Mouse (Mus musculus): ENCODE measurements around the gene Mylk4. TPM values are rescaled to one million over a fixed set of nuclear protein-coding genes. Genes with fewer than 3 reads are reported as not detected.
A peak's percentile ranks its signal among the peaks of the same experiment; 100 is the strongest.

The Mylk4 gene
- total and polyA plus RNA-seq, 2 experiments from 2014 or later: 0.31 TPM; not detected in 1

DNA sequence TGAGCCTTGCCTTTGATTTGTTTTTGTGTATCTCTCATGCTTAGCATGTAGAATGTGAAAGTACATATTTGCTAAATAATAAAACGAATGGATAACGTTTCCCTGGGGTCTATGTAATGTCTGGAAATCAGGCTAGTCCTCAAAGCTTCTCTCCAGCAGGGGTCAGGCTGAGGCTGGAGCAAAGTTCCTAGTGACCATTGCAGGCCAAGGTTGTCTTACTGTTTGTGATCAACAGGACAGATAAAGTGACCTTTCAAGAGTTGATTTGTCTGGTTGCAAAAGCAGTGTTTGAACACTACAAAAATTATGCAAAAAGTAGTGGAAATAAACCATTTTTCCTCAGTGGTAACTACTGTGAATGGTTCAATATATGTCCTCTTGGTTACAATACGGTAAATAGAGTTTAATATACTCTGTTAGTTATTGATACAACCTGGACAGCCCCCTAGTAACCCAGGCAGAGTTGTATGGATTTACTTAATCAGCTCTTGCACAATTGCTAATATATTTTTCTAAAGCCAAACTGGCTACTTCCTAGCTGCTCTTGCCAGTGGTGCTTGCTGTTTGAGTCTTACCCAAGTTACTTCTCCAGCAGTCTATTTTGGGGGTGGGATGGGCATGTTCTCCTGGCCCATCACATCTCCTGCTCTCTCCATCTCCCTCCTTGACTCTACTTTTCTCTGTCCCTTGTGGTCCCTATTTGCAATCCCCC lies 43.5 kb upstream of the Mylk4 start:
- no peak overlapping the region for H3K27ac ChIP-seq (ENCODE audit: low read depth, low read length)
- WGBS: 84% methylated on average over 3 of the region's 3 CpGs
- H3K9me3 ChIP-seq (ENCODE audit: low read length): no peaks in the 10 kb centered on the region
- H3K36me3 ChIP-seq (ENCODE audit: insufficient read depth, low read length): 0 out of 2 replicates have a peak, but pooled peaks cover 7% of the 10 kb centered on the region
- no peak overlapping the region for H3K9ac ChIP-seq (replicated peaks; ENCODE audit: low read length, poor library complexity, severe bottlenecking)
- no peaks in the 10 kb centered on the region; the same call in 1 of the 2 replicates for H3K4me1 ChIP-seq (ENCODE audit: insufficient read depth, low read length)
- peak; percentile 49 for TF ChIP-seq CTCF (IDR thresholded peaks at IDR 0.05)
- no peak for DNase-seq (ENCODE audit: low spot score)
- no peak overlapping the region for H3K4me2 ChIP-seq (ENCODE audit: low read depth, low read length, poor library complexity, severe bottlenecking)
- H3K27me3 ChIP-seq (ENCODE audit: insufficient read depth, low read length): no peaks in the 10 kb centered on the region
- no peak overlapping the region for H3K4me3 ChIP-seq (ENCODE audit: low read depth, low read length)
- ATAC-seq (ENCODE audit: low FRiP score): no peak

DNA sequence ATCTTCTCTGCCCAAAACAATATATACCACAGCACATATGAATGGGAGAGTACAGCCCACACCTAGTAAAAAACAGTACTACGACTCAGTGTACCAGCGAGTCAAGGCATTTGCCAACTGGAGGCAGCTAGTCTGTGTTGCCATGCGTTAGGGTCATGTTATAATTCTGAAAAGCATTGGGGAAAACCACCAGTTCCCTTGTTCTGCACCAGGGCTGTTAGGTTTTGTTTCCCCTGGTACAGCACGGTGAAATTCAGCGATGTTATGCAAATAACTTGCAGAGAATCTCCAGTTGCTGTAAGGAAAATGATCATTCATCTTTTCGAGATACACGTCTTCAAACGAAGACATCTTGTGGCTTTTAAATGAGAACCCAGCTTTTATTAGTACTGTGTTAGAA lies 41.8 kb upstream of the Mylk4 start:
- H3K9ac ChIP-seq (replicated peaks; ENCODE audit: low read length, poor library complexity, severe bottlenecking): no peak overlapping the region
- 92% methylated on average over 8 of the region's 8 CpGs for WGBS
- no peak for DNase-seq (ENCODE audit: low spot score)
- no peak overlapping the region for H3K4me3 ChIP-seq (ENCODE audit: low read depth, low read length)
- H3K4me1 ChIP-seq (ENCODE audit: insufficient read depth, low read length): no peaks in the 10 kb centered on the region
- ATAC-seq (ENCODE audit: low FRiP score): no peak
- no peaks in the 10 kb centered on the region for H3K9me3 ChIP-seq (ENCODE audit: low read length)
- H3K4me2 ChIP-seq (ENCODE audit: low read depth, low read length, poor library complexity, severe bottlenecking): no peak overlapping the region
- no peak overlapping the region for H3K27ac ChIP-seq (ENCODE audit: low read depth, low read length)
- peaks cover 17% of the 10 kb centered on the region; the same call in 1 of the 2 replicates for H3K36me3 ChIP-seq (ENCODE audit: insufficient read depth, low read length)
- no peaks in the 10 kb centered on the region for H3K27me3 ChIP-seq (ENCODE audit: insufficient read depth, low read length)
- no peak for TF ChIP-seq CTCF (IDR thresholded peaks at IDR 0.05)

DNA sequence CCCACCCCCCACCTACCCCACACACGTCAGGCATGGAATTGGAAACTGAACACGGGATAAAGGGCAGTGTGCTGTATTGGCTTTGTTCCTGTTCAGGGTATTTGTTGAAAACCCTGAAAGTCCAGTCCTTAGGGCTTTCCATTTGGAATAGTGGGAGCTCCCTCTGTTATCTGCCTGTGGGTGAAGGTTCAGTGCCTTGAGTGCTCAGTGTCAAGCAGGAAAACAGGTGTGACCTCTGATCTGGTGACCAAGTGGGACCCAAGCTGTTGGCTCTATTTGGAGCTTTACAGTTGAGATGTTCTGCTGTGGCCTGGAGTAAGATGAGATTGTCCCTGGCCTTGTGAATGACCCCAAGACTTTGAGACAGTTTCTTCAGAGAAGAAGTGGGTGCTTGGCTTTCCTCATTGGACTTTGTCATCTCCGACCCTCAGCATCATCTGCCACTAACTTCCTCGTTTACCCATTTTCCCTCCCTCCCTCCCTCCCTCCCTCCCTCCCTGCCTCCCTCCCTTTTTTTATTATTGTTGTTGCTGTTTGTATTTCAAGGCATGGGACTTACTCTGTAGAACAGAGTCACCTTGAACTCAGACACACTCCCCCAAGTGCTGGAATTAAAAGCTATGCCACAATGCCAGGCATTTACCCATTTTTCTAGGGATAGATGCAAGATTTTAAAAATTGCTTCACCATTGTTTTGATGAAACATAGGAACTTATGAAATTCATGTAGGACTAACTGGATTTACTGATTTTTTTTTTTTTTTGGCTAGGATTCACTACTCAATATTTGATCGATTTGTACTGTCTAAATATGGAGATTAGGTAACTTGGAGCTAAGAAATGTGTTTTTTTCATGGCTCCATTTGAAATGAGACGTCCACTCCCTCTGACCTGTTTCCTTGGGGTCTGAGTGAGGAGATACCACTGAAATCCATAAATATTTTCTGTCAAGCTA lies 40.9 kb upstream of the Mylk4 start:
- whole genome bisulfite sequencing: 81% methylated on average over 6 of the region's 6 CpGs
- no peak for ATAC-seq (ENCODE audit: low FRiP score)
- no peak overlapping the region for H3K4me3 ChIP-seq (ENCODE audit: low read depth, low read length)

DNA sequence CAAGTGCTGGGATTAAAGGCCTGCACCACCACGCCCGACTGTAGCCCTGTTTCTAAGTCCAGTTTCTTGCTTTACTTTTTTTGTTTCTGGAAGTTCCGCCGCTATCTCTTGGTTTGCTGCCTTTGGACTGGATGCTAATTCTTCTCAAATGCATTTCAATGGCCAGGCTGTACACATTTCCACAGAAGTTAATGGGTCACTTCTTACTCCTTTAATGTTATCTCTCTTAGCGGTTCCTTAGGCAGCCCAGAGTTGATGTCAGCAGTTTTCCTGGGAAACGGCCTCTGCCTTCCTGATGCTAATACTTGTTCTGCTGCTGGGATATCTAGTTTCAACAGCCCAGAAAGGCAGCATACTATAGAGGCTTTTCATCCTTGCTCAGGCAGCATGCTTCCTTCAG lies 39.4 kb upstream of the Mylk4 start:
- Histone ChIP-seq H3K36me3 (ENCODE audit: insufficient read depth, low read length) (peaks cover 29% of the 10 kb centered on the region), H3K4me1 (ENCODE audit: insufficient read depth, low read length) (no peaks in the 10 kb centered on the region), H3K9ac (replicated peaks; ENCODE audit: low read length, poor library complexity, severe bottlenecking) (no peak overlapping the region), H3K4me3 (ENCODE audit: low read depth, low read length) (no peak overlapping the region), H3K9me3 (ENCODE audit: low read length) (no peaks in the 10 kb centered on the region), H3K27ac (ENCODE audit: low read depth, low read length) (no peak overlapping the region), H3K27me3 (ENCODE audit: insufficient read depth, low read length) (no peaks in the 10 kb centered on the region), H3K4me2 (ENCODE audit: low read depth, low read length, poor library complexity, severe bottlenecking) (no peak overlapping the region)
- DNase-seq (ENCODE audit: low spot score) (no peak), ATAC-seq (ENCODE audit: low FRiP score) (no peak)
- TF ChIP-seq CTCF (IDR thresholded peaks at IDR 0.05): no peak
- WGBS: 91% methylated on average over 6 of the region's 6 CpGs

More for the DNA sequence above, 40.9 kb upstream of the Mylk4 start:
- Histone ChIP-seq H3K4me1 (ENCODE audit: insufficient read depth, low read length) (no peaks in the 10 kb centered on the region), H3K36me3 (ENCODE audit: insufficient read depth, low read length) (peaks cover 25% of the 10 kb centered on the region), H3K27me3 (ENCODE audit: insufficient read depth, low read length) (no peaks in the 10 kb centered on the region), H3K27ac (ENCODE audit: low read depth, low read length) (no peak overlapping the region), H3K9me3 (ENCODE audit: low read length) (no peaks in the 10 kb centered on the region), H3K9ac (replicated peaks; ENCODE audit: low read length, poor library complexity, severe bottlenecking) (no peak overlapping the region), H3K4me2 (ENCODE audit: low read depth, low read length, poor library complexity, severe bottlenecking) (no peak overlapping the region)
- TF ChIP-seq CTCF (IDR thresholded peaks at IDR 0.05): no peak
- DNase-seq (ENCODE audit: low spot score): no peak

DNA sequence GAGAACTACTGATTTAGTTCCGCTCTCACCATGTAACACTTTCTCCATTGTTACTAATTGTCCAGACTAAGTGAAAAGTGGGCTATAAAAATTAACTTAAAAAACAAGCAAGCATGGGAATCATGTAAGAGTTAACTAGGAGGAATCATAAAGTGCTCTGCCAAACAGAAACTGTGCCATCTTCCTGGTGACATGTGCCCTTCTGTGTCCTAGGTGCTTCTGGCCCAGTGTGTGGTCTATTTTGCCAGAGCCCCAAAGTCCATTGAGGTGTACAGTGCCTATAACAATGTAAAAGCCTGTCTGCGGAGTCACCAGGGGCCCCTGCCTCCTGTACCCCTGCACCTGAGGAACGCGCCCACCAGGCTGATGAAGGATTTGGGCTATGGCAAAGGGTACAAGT lies 37.9 kb upstream of the Mylk4 start:
- H3K27me3 ChIP-seq (ENCODE audit: insufficient read depth, low read length): no peaks in the 10 kb centered on the region
- peaks cover 38% of the 10 kb centered on the region for H3K36me3 ChIP-seq (ENCODE audit: insufficient read depth, low read length)
- H3K9me3 ChIP-seq (ENCODE audit: low read length): no peaks in the 10 kb centered on the region
- H3K27ac ChIP-seq (ENCODE audit: low read depth, low read length): no peak overlapping the region
- no peak overlapping the region for H3K4me3 ChIP-seq (ENCODE audit: low read depth, low read length)
- ATAC-seq (ENCODE audit: low FRiP score) (no peak), DNase-seq (ENCODE audit: low spot score) (no peak)
- WGBS: 96% methylated on average over 4 of the region's 4 CpGs
- no peak overlapping the region for H3K9ac ChIP-seq (replicated peaks; ENCODE audit: low read length, poor library complexity, severe bottlenecking)
- H3K4me2 ChIP-seq (ENCODE audit: low read depth, low read length, poor library complexity, severe bottlenecking): no peak overlapping the region
- TF ChIP-seq CTCF (IDR thresholded peaks at IDR 0.05): no peak
- H3K4me1 ChIP-seq (ENCODE audit: insufficient read depth, low read length): no peaks in the 10 kb centered on the region

DNA sequence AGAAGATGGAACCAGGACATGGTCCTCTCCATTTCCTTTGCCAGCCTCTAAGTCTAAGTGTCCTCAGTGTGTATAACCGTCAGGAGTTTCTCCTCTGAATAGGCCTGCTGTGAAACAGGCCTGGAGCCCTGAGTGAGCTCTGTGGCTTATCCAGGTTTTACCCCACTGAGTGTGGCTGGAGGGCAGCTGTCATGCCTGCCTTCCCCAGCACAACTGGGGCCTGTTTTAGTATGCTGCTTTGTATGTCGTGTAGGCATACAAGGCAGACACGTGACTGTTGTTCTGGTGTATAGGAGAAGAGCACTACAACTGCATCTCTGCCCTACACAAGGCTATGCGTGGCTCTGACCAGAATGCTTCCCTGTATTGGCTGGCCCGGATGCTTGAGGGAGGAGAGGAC lies 36.2 kb upstream of the Mylk4 start:
- WGBS: 93% methylated on average over 5 of the region's 5 CpGs

More for the DNA sequence above, 36.2 kb upstream of the Mylk4 start:
- Histone ChIP-seq H3K9ac (replicated peaks; ENCODE audit: low read length, poor library complexity, severe bottlenecking) (no peak overlapping the region), H3K27ac (ENCODE audit: low read depth, low read length) (no peak overlapping the region), H3K9me3 (ENCODE audit: low read length) (no peaks in the 10 kb centered on the region), H3K4me2 (ENCODE audit: low read depth, low read length, poor library complexity, severe bottlenecking) (no peak overlapping the region), H3K4me3 (ENCODE audit: low read depth, low read length) (no peak overlapping the region), H3K27me3 (ENCODE audit: insufficient read depth, low read length) (no peaks in the 10 kb centered on the region), H3K36me3 (ENCODE audit: insufficient read depth, low read length) (peaks cover 47% of the 10 kb centered on the region), H3K4me1 (ENCODE audit: insufficient read depth, low read length) (no peaks in the 10 kb centered on the region)
- no peak for TF ChIP-seq CTCF (IDR thresholded peaks at IDR 0.05)
- no peak for ATAC-seq (ENCODE audit: low FRiP score)
- DNase-seq (ENCODE audit: low spot score): no peak
